Mouse (Mus musculus) kidney, postnatal 0 days (tissue): ENCODE data around the gene Timm29. TPM values are rescaled to one million over a fixed set of nuclear protein-coding genes. Genes with fewer than 3 reads are reported as not detected.
A peak's percentile ranks its signal among the peaks of the same experiment; 100 is the strongest.
"Not testable (repeated sequence)": the region's sequence is repeated elsewhere in the genome, so short reads cannot be mapped to it uniquely, and the experiment has no call there.

Source experiments
- ATAC-seq: fragments of 200-750 bp; cut with Nextera tagmentation; replicated peaks from 2 replicates; pipeline ENCODE4 v1.8.0; 2017; ENCODE audit warnings: low read depth, moderate number of reproducible peaks, moderate TSS enrichment, moderate library complexity; ENCODE audit not compliant: low FRiP score
- DNase-seq: peaks from one replicate; pipeline ENCODE4 v3.0.0-alpha.2; 2016; ENCODE audit warnings: low spot score
- H3K27ac ChIP-seq: fragments of 300-500 bp; sonication (generic); 2 replicates; pipeline ENCODE4 v1.5.1; 2014; ENCODE audit warnings: mild to moderate bottlenecking
- H3K27me3 ChIP-seq: fragments of 300-500 bp; sonication (generic); 2 replicates; pipeline ENCODE4 v1.6.1; 2014; ENCODE audit warnings: low read length, mixed read lengths; ENCODE audit not compliant: insufficient read depth
- H3K36me3 ChIP-seq: fragments of 300-500 bp; sonication (generic); 2 replicates; pipeline ENCODE4 v1.6.1; 2014; ENCODE audit warnings: low read length, mixed read lengths; ENCODE audit not compliant: insufficient read depth
- H3K4me1 ChIP-seq: fragments of 300-500 bp; sonication (generic); replicated peaks from 2 replicates; pipeline ENCODE4 v1.6.1; 2014; ENCODE audit warnings: antibody characterized with exemption, low read length, mixed read lengths; ENCODE audit not compliant: insufficient read depth
- H3K4me2 ChIP-seq: fragments of 300-500 bp; sonication (generic); 2 replicates; pipeline ENCODE4 v1.6.1; 2014; ENCODE audit warnings: mild to moderate bottlenecking, low read length, moderate library complexity, mixed read lengths
- H3K4me3 ChIP-seq: fragments of 300-500 bp; sonication (generic); replicated peaks from 2 replicates; pipeline ENCODE4 v1.5.1; 2014; ENCODE audit warnings: low read depth, low read length
- H3K9ac ChIP-seq: fragments of 300-500 bp; sonication (generic); 2 replicates; pipeline ENCODE4 v1.6.1; 2014; ENCODE audit warnings: low read depth, low read length
- H3K9me3 ChIP-seq: fragments of 300-500 bp; sonication (generic); replicated peaks from 2 replicates; pipeline ENCODE4 v1.6.1; 2016; ENCODE audit warnings: low read length, inconsistent platforms, mixed read lengths
- CTCF ChIP-seq: IDR thresholded peaks from 2 replicates; pipeline ENCODE4 v1.5.1; 2016; ENCODE audit warnings: antibody characterized with exemption, low read depth, mild to moderate bottlenecking, moderate library complexity
- WGBS: fragments of 180-500 bp; shearing (Covaris S2); extraction: QIAGEN DNeasy Blood & Tissue Kit; methylation state at CpG from one replicate; pipeline ENCODE4 v1.1.7; 2014; 5-methylcytosine and 5-hydroxymethylcytosine counted together
- polyA plus RNA-seq: library from polyadenylated mRNA; unstranded; fragments of >200 nt; fragmentation: Nextera tagmentation; extraction: Ambion mirVana; gene quantifications from 2 replicates; pipeline ENCODE4 v1.2.1, GENCODE M21; 2015

Timm29 gene
- polyA plus RNA-seq, 1 experiment from 2014 or later, result 29.2 TPM

GRCm38 (mm10) chr9:21588350-21588749, 4.2 kb upstream of the Timm29 start:
- no peak overlapping the region for H3K4me3 ChIP-seq
- TF ChIP-seq CTCF, result no peak

GRCm38 (mm10) chr9:21589538-21589937, 3.0 kb upstream of the Timm29 start:
- no peak for TF ChIP-seq CTCF
- WGBS, result 95% methylated on average over 5 of the region's 5 CpGs
- no peak overlapping the region for H3K4me2 ChIP-seq
- no peak overlapping the region for H3K9ac ChIP-seq
- ATAC-seq (no peak), DNase-seq (no peak)
- peaks cover 17% of the 10 kb centered on the region for H3K4me1 ChIP-seq
- no peaks in the 10 kb centered on the region for H3K27me3 ChIP-seq
- H3K36me3 ChIP-seq, result peaks cover 56% of the 10 kb centered on the region
- H3K4me3 ChIP-seq, result no peak overlapping the region
- H3K27ac ChIP-seq, result no peak overlapping the region
- H3K9me3 ChIP-seq, result no peaks in the 10 kb centered on the region

More at GRCm38 (mm10) chr9:21588350-21588749, 4.2 kb upstream of the Timm29 start:
- Histone ChIP-seq H3K36me3 (peaks cover 65% of the 10 kb centered on the region), H3K27ac (no peak overlapping the region), H3K9me3 (no peaks in the 10 kb centered on the region), H3K9ac (no peak overlapping the region), H3K27me3 (no peaks in the 10 kb centered on the region), H3K4me2 (no peak overlapping the region), H3K4me1 (peaks cover 7% of the 10 kb centered on the region; the same call in 1 of the 2 replicates)
- WGBS, result 85% methylated on average over 8 of the region's 8 CpGs
- no peak for ATAC-seq
- no peak for DNase-seq

DNA sequence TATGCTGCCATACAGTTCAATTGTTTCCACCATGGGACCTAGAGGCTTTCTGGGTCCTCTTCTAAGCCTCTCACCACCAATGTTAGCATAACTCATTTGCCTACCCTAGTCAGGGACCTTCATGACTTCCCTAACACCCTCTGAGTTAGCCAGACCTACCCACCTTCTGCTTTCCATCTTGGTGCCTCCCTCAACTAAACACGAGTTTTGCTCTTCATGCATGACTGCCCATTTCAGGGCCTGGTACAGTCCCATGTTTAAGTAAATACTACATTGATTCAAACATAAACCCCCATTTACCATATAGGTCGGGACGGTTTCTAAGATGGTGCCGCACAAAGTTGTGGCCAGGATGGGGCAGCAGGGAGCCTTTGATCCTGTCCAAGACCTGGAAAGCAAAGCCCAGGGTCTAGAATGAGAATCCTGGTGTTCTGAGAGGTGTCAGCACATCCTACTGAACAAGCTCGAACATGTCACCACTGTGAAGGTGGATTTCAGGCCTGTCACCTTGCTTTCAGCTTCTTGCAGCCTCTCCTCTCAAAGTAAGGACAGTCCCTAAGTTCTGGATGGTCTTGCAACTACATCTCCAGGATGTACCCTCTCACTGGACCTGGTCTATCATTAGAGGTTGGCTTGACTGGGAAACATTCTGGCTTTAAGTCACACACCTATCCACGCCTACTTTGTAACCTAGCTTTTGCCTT, 1.2 kb upstream of the Timm29 start:
- DNase-seq, result no peak
- peaks cover 39% of the 10 kb centered on the region for H3K36me3 ChIP-seq
- 0 out of 2 replicates have a peak overlapping the region, but pooled peaks have one; percentile 93 for H3K4me2 ChIP-seq
- ATAC-seq, result no peak
- H3K9ac ChIP-seq, result 0 out of 2 replicates have a peak overlapping the region, but pooled peaks have one; percentile 90
- H3K27me3 ChIP-seq, result no peaks in the 10 kb centered on the region
- H3K9me3 ChIP-seq, result no peaks in the 10 kb centered on the region
- TF ChIP-seq CTCF, result no peak
- no peak overlapping the region for H3K4me3 ChIP-seq
- H3K27ac ChIP-seq, result no peak overlapping the region
- H3K4me1 ChIP-seq, result peaks cover 17% of the 10 kb centered on the region
- 73% methylated on average over 6 of the region's 6 CpGs for WGBS

- no peaks in the 10 kb centered on the region for H3K9me3 ChIP-seq
- no peak for ATAC-seq
- DNase-seq, result no peak
- H3K27ac ChIP-seq, result peak overlapping the region; percentile 91
- H3K4me1 ChIP-seq, result peaks cover 17% of the 10 kb centered on the region
- TF ChIP-seq CTCF, result no peak
- peaks cover 31% of the 10 kb centered on the region for H3K36me3 ChIP-seq
- H3K27me3 ChIP-seq, result no peaks in the 10 kb centered on the region
- H3K9ac ChIP-seq, result peak overlapping the region; percentile 90
- H3K4me2 ChIP-seq, result peak overlapping the region; percentile 93
- peak overlapping the region; percentile 98 for H3K4me3 ChIP-seq
- WGBS, result 18% methylated on average over 17 of the region's 17 CpGs
Measured at GRCm38 (mm10) chr9:21591831-21592702, 455 bp upstream of the Timm29 start.

- H3K4me1 ChIP-seq, result peaks cover 17% of the 10 kb centered on the region
- under 1% methylated on average over 61 of the region's 69 CpGs for WGBS
- DNase-seq, result peak; percentile 43
Measured at GRCm38 (mm10) chr9:21593122-21593721, 700 bp downstream of the Timm29 start.

GRCm38 (mm10) chr9:21594350-21594749, 1.8 kb downstream of the Timm29 start:
- not testable (repeated sequence) for H3K36me3 ChIP-seq, H3K27me3 ChIP-seq, H3K4me3 ChIP-seq, ATAC-seq, H3K9me3 ChIP-seq, H3K9ac ChIP-seq, DNase-seq, H3K27ac ChIP-seq
- H3K4me1 ChIP-seq, result peaks cover 17% of the 10 kb centered on the region
- 85% methylated on average over 8 of the region's 8 CpGs for WGBS
- peak overlapping the region; percentile 93; the same call in 1 of the 2 replicates for H3K4me2 ChIP-seq

More at GRCm38 (mm10) chr9:21593122-21593721, 700 bp downstream of the Timm29 start:
- Histone ChIP-seq H3K36me3 (peaks cover 20% of the 10 kb centered on the region), H3K27ac (peak overlapping the region; percentile 91), H3K27me3 (no peaks in the 10 kb centered on the region), H3K9ac (peak overlapping the region; percentile 90), H3K4me2 (peak overlapping the region; percentile 93), H3K9me3 (no peaks in the 10 kb centered on the region), H3K4me3 (peak overlapping the region; percentile 98)
- peak; percentile 60 for ATAC-seq
- TF ChIP-seq CTCF, result no peak
